Mouse (Mus musculus): ENCODE measurements around the gene Nrl.

- TF ChIP-seq SMC3 (IDR thresholded peaks at IDR 0.05; ENCODE audit: low read depth, low read length) = no peak
- TF ChIP-seq TCF12 (IDR thresholded peaks at IDR 0.05; ENCODE audit: low read depth, low read length) = no peak
- no peak for TF ChIP-seq E2F4 (IDR thresholded peaks at IDR 0.05; ENCODE audit: insufficient replicate concordance, low read depth, low read length)
- no peak for TF ChIP-seq MAFK (IDR thresholded peaks at IDR 0.05; ENCODE audit: insufficient replicate concordance, low read length)
- TF ChIP-seq POLR2A (IDR thresholded peaks at IDR 0.05; ENCODE audit: low read depth, low read length) = no peak
- TF ChIP-seq CTCF (conservative IDR thresholded peaks at IDR 0.05 in 1 of 2, IDR thresholded peaks at IDR 0.05 in 1 of 2; ENCODE audit: low read depth in 2 of 2, low read length in 2 of 2) = no peak
- TF ChIP-seq EP300 (IDR thresholded peaks at IDR 0.05; ENCODE audit: low read length) = no peak
- TF ChIP-seq POLR2AphosphoS2 (IDR thresholded peaks at IDR 0.05; ENCODE audit: low read depth, low read length) = no peak; the same call in 1 of the 2 replicates
- TF ChIP-seq KAT2A (IDR thresholded peaks at IDR 0.05; ENCODE audit: insufficient replicate concordance, low read length) = no peak
- TF ChIP-seq ZMIZ1 (IDR thresholded peaks at IDR 0.05; ENCODE audit: low read depth, low read length) = no peak
- no peak for TF ChIP-seq USF1 (IDR thresholded peaks at IDR 0.05; ENCODE audit: low read depth, low read length)
Observed at GRCm38 (mm10) chr14:55550191-55550590, 25.4 kb upstream of the Nrl start.
